Mouse (Mus musculus): ENCODE results near the gene Ddx5. TPM values are rescaled to one million over a fixed set of nuclear protein-coding genes. Genes with fewer than 3 reads are reported as not detected.
"Not testable (repeated sequence)": the region's sequence is repeated elsewhere in the genome, so short reads cannot be mapped to it uniquely, and the experiment has no call there.

Gene Ddx5
- polyA plus RNA-seq, 1 experiment: 642 TPM

- TF ChIP-seq CTCF (IDR thresholded peaks at IDR 0.05; ENCODE audit: control insufficient read depth, insufficient read depth, insufficient replicate concordance, low read depth, low read length) (no peak), POLR2A (IDR thresholded peaks at IDR 0.05; ENCODE audit: control insufficient read depth, low read depth, low read length) (no peak)
- Histone ChIP-seq H3K4me3 (ENCODE audit: control insufficient read depth, low read depth, low read length) (no peak overlapping the region), H3K36me3 (ENCODE audit: control insufficient read depth, insufficient read depth, low read length) (no peaks in the 10 kb centered on the region), H3K27me3 (ENCODE audit: control insufficient read depth, insufficient read depth, low read length) (no peaks in the 10 kb centered on the region), H3K27ac (ENCODE audit: control insufficient read depth, insufficient read depth, low read depth, low read length) (no peak overlapping the region), H3K4me1 (ENCODE audit: control insufficient read depth, insufficient read depth, low read length) (0 out of 2 replicates have a peak, but pooled peaks cover 2% of the 10 kb centered on the region)
Measured at GRCm38 (mm10) chr11:106759028-106759427, 30.0 kb downstream of the Ddx5 start.

- Histone ChIP-seq H3K27ac (ENCODE audit: control insufficient read depth, insufficient read depth, low read depth, low read length) (no peak overlapping the region), H3K4me1 (ENCODE audit: control insufficient read depth, insufficient read depth, low read length) (no peaks in the 10 kb centered on the region), H3K36me3 (ENCODE audit: control insufficient read depth, insufficient read depth, low read length) (no peaks in the 10 kb centered on the region), H3K27me3 (ENCODE audit: control insufficient read depth, insufficient read depth, low read length) (no peaks in the 10 kb centered on the region), H3K4me3 (ENCODE audit: control insufficient read depth, low read depth, low read length) (no peak overlapping the region)
- no peak for TF ChIP-seq POLR2A (IDR thresholded peaks at IDR 0.05; ENCODE audit: control insufficient read depth, low read depth, low read length)
- no peak for TF ChIP-seq CTCF (IDR thresholded peaks at IDR 0.05; ENCODE audit: control insufficient read depth, insufficient read depth, insufficient replicate concordance, low read depth, low read length)
Measured at GRCm38 (mm10) chr11:106755583-106755982, 33.4 kb downstream of the Ddx5 start.

DNA sequence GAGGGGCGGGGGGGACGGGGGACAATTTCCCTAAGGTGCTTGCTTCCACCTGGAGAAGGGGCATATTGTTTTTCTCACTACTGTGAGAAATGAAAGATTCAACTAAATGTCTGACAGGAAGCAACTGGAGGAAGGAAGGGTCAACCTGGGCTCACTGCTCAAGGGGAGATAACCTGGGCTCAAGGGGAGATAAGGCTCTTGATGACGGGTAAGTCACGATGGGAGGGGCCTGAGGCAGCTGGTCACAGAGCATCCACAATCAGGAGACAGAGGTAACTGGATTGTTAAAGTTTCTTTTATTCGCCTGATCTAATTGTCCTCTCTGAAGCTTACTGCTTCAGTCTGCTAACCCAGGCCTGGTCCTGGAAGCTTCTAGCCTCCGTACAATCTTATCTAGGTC is 35.7 kb downstream of the Ddx5 start:
- no peak for TF ChIP-seq CTCF (IDR thresholded peaks at IDR 0.05; ENCODE audit: control insufficient read depth, insufficient read depth, insufficient replicate concordance, low read depth, low read length)
- no peak for TF ChIP-seq POLR2A (IDR thresholded peaks at IDR 0.05; ENCODE audit: control insufficient read depth, low read depth, low read length)
- Histone ChIP-seq H3K4me1 (ENCODE audit: control insufficient read depth, insufficient read depth, low read length) (no peaks in the 10 kb centered on the region), H3K27ac (ENCODE audit: control insufficient read depth, insufficient read depth, low read depth, low read length) (no peak overlapping the region), H3K36me3 (ENCODE audit: control insufficient read depth, insufficient read depth, low read length) (no peaks in the 10 kb centered on the region), H3K4me3 (ENCODE audit: control insufficient read depth, low read depth, low read length) (no peak overlapping the region), H3K27me3 (ENCODE audit: control insufficient read depth, insufficient read depth, low read length) (no peaks in the 10 kb centered on the region)

DNA sequence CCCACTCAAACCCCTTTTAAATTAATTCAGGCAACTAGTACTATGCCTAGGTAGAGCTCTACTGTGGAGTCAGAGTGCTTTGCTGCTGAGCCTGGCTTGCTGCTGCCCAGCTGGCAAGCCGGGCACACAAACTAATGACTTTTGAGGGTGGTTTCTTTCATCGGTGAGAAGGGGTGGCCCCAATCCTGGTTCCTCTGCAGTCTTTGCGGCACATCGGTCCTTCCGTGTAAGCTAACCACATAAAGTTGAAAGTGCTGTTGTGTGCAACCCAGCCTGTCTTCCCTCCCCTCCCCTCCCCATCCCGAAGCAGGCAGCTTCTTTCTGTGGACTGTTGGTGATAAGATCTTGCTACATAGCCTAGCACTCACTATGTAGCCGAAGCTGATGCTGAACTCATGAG is 36.9 kb downstream of the Ddx5 start:
- H3K27ac ChIP-seq (ENCODE audit: control insufficient read depth, insufficient read depth, low read depth, low read length): no peak overlapping the region; the same call in 1 of the 2 replicates
- H3K4me3 ChIP-seq (ENCODE audit: control insufficient read depth, low read depth, low read length): no peak overlapping the region
- H3K4me1 ChIP-seq (ENCODE audit: control insufficient read depth, insufficient read depth, low read length): no peaks in the 10 kb centered on the region
- no peak for TF ChIP-seq POLR2A (IDR thresholded peaks at IDR 0.05; ENCODE audit: control insufficient read depth, low read depth, low read length)
- no peak for TF ChIP-seq CTCF (IDR thresholded peaks at IDR 0.05; ENCODE audit: control insufficient read depth, insufficient read depth, insufficient replicate concordance, low read depth, low read length)
- no peaks in the 10 kb centered on the region for H3K36me3 ChIP-seq (ENCODE audit: control insufficient read depth, insufficient read depth, low read length)
- no peaks in the 10 kb centered on the region for H3K27me3 ChIP-seq (ENCODE audit: control insufficient read depth, insufficient read depth, low read length)

DNA sequence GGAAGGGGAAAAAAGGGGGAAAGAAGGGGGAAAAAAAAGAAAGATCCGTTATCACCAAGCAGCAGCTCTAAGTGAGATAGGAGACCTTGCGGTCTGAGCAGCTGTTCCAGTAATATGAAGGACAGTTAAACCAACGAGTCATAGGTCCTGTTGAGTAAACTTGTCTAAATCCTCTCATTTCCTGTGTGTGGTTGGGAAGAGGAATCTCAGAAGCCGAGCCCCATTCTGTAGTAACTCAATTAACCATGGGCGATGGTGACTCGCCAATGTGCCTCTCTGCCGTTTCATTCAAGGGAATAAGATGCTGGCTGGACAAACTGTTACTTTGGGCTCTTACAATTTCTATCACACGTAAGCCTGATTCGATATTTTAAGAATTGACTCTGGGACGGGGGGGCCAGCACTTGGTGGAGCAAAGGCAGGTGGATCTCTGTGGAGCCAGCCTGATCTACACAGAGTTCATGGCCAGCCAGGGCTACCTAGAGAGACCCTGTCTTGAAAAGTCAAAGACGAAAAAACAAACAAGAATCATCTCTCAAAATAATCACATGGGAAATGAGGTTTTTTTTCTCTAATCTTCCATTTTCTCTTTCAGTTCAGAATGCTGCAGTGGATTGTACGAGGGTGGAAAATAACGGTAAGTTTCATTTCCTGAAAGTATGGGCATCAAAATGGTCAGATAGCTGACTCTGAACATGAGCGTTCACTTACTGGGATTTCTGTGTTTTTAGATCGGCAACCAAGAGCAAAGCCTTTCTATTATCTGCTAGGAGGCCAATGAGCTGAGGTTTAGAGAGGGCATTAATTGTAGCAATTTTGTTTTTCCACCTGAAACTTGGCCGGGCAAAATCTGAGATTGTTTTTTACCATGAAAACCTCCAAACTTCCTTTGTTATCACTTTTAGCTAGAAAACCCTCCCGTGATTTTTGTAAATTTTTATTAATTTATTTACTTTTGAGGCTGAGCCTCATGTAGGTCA is 37.7 kb downstream of the Ddx5 start, which contains the start of gene Milr1:
Milr1 (plus strand) TSS at position 188 of the 980 bp plus-strand sequence.
- Histone ChIP-seq H3K27me3 (ENCODE audit: control insufficient read depth, insufficient read depth, low read length) (no peaks in the 10 kb centered on the region), H3K4me1 (ENCODE audit: control insufficient read depth, insufficient read depth, low read length) (no peaks in the 10 kb centered on the region), H3K36me3 (ENCODE audit: control insufficient read depth, insufficient read depth, low read length) (no peaks in the 10 kb centered on the region), H3K27ac (ENCODE audit: control insufficient read depth, insufficient read depth, low read depth, low read length) (no peak within 1 kb of the TSS; the same call in 1 of the 2 replicates), H3K4me3 (ENCODE audit: control insufficient read depth, low read depth, low read length) (no peak within 1 kb of the TSS)
- TF ChIP-seq POLR2A (IDR thresholded peaks at IDR 0.05; ENCODE audit: control insufficient read depth, low read depth, low read length) (no peak), CTCF (IDR thresholded peaks at IDR 0.05; ENCODE audit: control insufficient read depth, insufficient read depth, insufficient replicate concordance, low read depth, low read length) (no peak)

- no peaks in the 10 kb centered on the region for H3K4me1 ChIP-seq (ENCODE audit: control insufficient read depth, insufficient read depth, low read length)
- no peak within 1 kb of the TSS for H3K4me3 ChIP-seq (ENCODE audit: control insufficient read depth, low read depth, low read length)
- no peaks in the 10 kb centered on the region for H3K36me3 ChIP-seq (ENCODE audit: control insufficient read depth, insufficient read depth, low read length)
- H3K27ac ChIP-seq (ENCODE audit: control insufficient read depth, insufficient read depth, low read depth, low read length): no peak within 1 kb of the TSS
- TF ChIP-seq CTCF (IDR thresholded peaks at IDR 0.05; ENCODE audit: control insufficient read depth, insufficient read depth, insufficient replicate concordance, low read depth, low read length): no peak
- no peak for TF ChIP-seq POLR2A (IDR thresholded peaks at IDR 0.05; ENCODE audit: control insufficient read depth, low read depth, low read length)
- H3K27me3 ChIP-seq (ENCODE audit: control insufficient read depth, insufficient read depth, low read length): no peaks in the 10 kb centered on the region
Measured at GRCm38 (mm10) chr11:106750121-106750751, 38.7 kb downstream of the Ddx5 start, which contains the start of gene Pecam1. TSS of gene Pecam1 (minus strand) at chr11:106750628.

GRCm38 (mm10) chr11:106749557-106750120 is 39.3 kb downstream of the Ddx5 start:
- not testable (repeated sequence) for H3K4me3 ChIP-seq (ENCODE audit: control insufficient read depth, low read depth, low read length); H3K27me3 ChIP-seq (ENCODE audit: control insufficient read depth, insufficient read depth, low read length); H3K27ac ChIP-seq (ENCODE audit: control insufficient read depth, insufficient read depth, low read depth, low read length); H3K4me1 ChIP-seq (ENCODE audit: control insufficient read depth, insufficient read depth, low read length); H3K36me3 ChIP-seq (ENCODE audit: control insufficient read depth, insufficient read depth, low read length)

All from testis, adult 2 months (tissue).